Mouse (Mus musculus) cerebellum, adult (tissue): ENCODE results near the gene Gm3411.
"Not testable (repeated sequence)": the region's sequence is repeated elsewhere in the genome, so short reads cannot be mapped to it uniquely, and the experiment has no call there.

Experiments used
- ATAC-seq: cut with Nextera tagmentation; 2 replicates; pipeline ENCODE4 v1.9.2; 2017; ENCODE audit warnings: mild to moderate bottlenecking, moderate library complexity, mixed read lengths; ENCODE audit not compliant: insufficient number of reproducible peaks, low FRiP score, low TSS enrichment

Gm3411 gene

GRCm38 (mm10) chr14:6286931-6287715, at the start of gene Gm3411:
TSS of gene Gm3411 (minus strand) at chr14:6287250.
- not testable (repeated sequence) for ATAC-seq

GRCm38 (mm10) chr14:6304743-6305142, 17.7 kb upstream of the Gm3411 start, which contains the start of gene Gm21103:
TSS of gene Gm21103 (minus strand) at chr14:6304843.
- ATAC-seq = not testable (repeated sequence)

- ATAC-seq = not testable (repeated sequence)
Measured at GRCm38 (mm10) chr14:6219192-6219591, 67.9 kb downstream of the Gm3411 start, which contains the start of gene Gm21560. TSS of gene Gm21560 (minus strand) at chr14:6219292.
